Mouse (Mus musculus): ENCODE results near the gene Ccdc88a. TPM values are rescaled to one million over a fixed set of nuclear protein-coding genes. Genes with fewer than 3 reads are reported as not detected.
"Not testable (repeated sequence)": the region's sequence is repeated elsewhere in the genome, so short reads cannot be mapped to it uniquely, and the experiment has no call there.

The Ccdc88a gene
- polyA plus RNA-seq, 1 experiment from 2014 or later = 88.8 TPM

DNA sequence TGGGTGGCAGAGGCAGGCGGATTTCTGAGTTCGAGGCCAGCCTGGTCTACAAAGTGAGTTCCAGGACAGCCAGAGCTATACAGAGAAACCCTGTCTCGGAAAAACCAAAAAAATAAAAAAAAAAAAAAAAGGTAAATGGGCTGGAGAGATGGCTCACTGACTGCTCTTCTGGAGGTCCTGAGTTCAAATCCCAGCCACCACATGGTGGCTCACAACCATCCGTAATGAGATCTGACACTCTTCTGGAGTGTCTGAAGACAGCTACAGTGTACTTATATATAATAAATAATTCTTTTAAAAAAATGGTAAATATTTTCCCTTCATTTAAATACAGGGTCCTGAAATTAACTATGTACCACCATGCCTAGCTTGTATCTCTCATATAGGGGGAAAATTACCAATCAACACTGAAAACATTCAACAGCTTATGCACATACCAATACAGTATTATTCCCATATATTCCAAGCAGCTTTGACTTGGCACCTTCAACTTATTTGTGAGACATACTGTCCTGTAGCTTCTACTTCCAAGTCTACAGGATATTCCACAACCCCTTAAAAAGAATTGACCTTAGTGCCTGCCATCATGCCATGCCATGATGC lies 171.8 kb downstream of the Ccdc88a start:
- Histone ChIP-seq H3K36me3 (replicated peaks) (peaks cover 22% of the 10 kb centered on the region), H3K4me1 (peaks cover 15% of the 10 kb centered on the region)
- H3K27ac ChIP-seq; H3K9me3 ChIP-seq; H3K4me2 ChIP-seq; ATAC-seq (replicated peaks); H3K27me3 ChIP-seq (replicated peaks); H3K9ac ChIP-seq; H3K4me3 ChIP-seq: not testable (repeated sequence)
- 90% methylated on average over 4 of the region's 4 CpGs for WGBS

DNA sequence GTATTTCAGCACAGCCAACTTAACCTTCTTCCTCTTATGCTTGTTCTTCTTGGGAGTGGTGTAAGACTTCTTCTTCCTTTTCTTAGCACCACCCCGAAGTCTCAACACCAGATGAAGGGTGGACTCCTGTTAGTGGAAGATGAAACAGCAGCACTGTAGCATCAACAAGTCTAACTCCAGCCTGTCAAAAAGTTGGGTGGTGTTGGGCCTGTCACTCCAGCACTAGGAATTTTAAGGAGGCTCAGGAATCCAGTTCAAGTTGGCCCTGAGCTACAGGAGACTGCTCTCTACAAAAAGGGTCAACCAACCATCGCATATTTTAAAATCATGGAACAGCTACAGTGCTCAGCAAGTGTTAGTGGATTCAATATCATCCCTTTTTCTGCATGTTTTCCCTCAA lies 172.8 kb downstream of the Ccdc88a start:
- 95% methylated on average over 2 of the region's 2 CpGs for WGBS
- not testable (repeated sequence) for H3K27me3 ChIP-seq (replicated peaks); H3K27ac ChIP-seq; ATAC-seq (replicated peaks); H3K9me3 ChIP-seq; H3K9ac ChIP-seq
- peaks cover 15% of the 10 kb centered on the region for H3K4me1 ChIP-seq
- peak overlapping the region; percentile 90; the same call in 1 of the 2 replicates for H3K4me3 ChIP-seq
- H3K4me2 ChIP-seq = peak overlapping the region; percentile 61
- peaks cover 22% of the 10 kb centered on the region for H3K36me3 ChIP-seq (replicated peaks)

- no peak for ATAC-seq (replicated peaks)
- Histone ChIP-seq H3K36me3 (replicated peaks) (peaks cover 22% of the 10 kb centered on the region), H3K9ac (peak overlapping the region; percentile 90; the same call in 1 of the 2 replicates), H3K4me2 (peak overlapping the region; percentile 61), H3K27me3 (replicated peaks) (no peaks in the 10 kb centered on the region), H3K9me3 (no peaks in the 10 kb centered on the region), H3K4me1 (peaks cover 15% of the 10 kb centered on the region), H3K4me3 (peak overlapping the region; percentile 90), H3K27ac (peak overlapping the region; percentile 94; the same call in 1 of the 2 replicates)
- WGBS = 28% methylated on average over 2 of the region's 2 CpGs
Observed at GRCm38 (mm10) chr11:29546762-29547161, 173.3 kb downstream of the Ccdc88a start.

GRCm38 (mm10) chr11:29547249-29547751 lies 173.8 kb downstream of the Ccdc88a start:
- Histone ChIP-seq H3K4me3 (peak overlapping the region; percentile 90), H3K4me2 (peak overlapping the region; percentile 61), H3K36me3 (replicated peaks) (peaks cover 20% of the 10 kb centered on the region), H3K4me1 (peaks cover 15% of the 10 kb centered on the region), H3K9me3 (no peaks in the 10 kb centered on the region), H3K27ac (peak overlapping the region; percentile 94), H3K27me3 (replicated peaks) (no peaks in the 10 kb centered on the region), H3K9ac (peak overlapping the region; percentile 90)
- ATAC-seq (replicated peaks) = peak; percentile 22
- under 1% methylated on average over 27 of the region's 27 CpGs for WGBS

DNA sequence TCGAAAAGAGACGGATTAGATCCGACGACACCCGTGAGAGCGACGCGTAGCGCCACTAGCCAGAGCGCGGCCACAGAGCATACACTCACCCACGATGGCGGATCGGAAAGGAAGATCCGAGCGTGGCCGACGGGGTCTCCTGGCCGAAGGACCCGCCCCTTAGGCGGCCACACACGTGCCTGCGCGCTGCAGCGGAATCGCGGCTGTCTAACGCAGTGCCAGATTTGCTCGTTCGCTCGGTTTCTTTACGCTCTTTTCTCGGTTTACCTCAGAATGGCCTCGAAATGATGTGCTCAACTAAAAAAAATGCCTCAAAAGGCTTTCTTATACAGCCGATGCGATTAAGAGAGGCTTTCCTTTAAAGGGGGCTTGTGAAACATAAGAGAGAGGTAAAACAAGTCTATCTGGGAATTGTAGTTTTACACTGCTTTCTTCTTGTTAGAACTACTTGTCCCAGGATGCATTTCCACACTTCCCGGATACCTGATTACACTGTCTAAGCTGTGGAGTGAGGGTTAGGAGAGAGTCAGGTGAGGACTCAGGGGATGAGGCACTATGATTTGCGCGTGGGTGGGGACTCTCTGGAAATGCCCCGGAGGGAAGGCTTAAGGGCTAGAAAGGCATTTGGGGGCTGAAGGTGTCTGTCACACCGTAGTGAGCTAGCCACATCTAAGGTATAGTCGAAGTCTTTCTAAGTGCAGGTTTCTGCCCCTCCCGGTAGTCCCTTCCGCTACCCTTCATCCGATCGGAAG lies 174.5 kb downstream of the Ccdc88a start, which contains the start of the genes Clhc1 and Rps27a:
Gene Clhc1, plus strand, starts transcription at position 199 of the 752 bp plus-strand sequence.
Gene Rps27a, minus strand, starts transcription at position 358 of the 752 bp plus-strand sequence.
- H3K9ac ChIP-seq = peak within 1 kb of the TSS; percentile 90
- ATAC-seq (replicated peaks) = peak; percentile 98
- peak within 1 kb of the TSS; percentile 61 for H3K4me2 ChIP-seq
- H3K4me1 ChIP-seq = peaks cover 15% of the 10 kb centered on the region
- H3K9me3 ChIP-seq = no peaks in the 10 kb centered on the region
- no peaks in the 10 kb centered on the region for H3K27me3 ChIP-seq (replicated peaks)
- under 1% methylated on average over 46 of the region's 46 CpGs for WGBS
- H3K36me3 ChIP-seq (replicated peaks) = peaks cover 19% of the 10 kb centered on the region
- H3K4me3 ChIP-seq = peak within 1 kb of the TSS; percentile 90
- H3K27ac ChIP-seq = peak within 1 kb of the TSS; percentile 94

GRCm38 (mm10) chr11:29548504-29549424 lies 175.3 kb downstream of the Ccdc88a start:
- Histone ChIP-seq H3K27ac (peak overlapping the region; percentile 94), H3K36me3 (replicated peaks) (peaks cover 16% of the 10 kb centered on the region), H3K9ac (peak overlapping the region; percentile 90), H3K4me2 (peak overlapping the region; percentile 61), H3K9me3 (no peaks in the 10 kb centered on the region), H3K4me3 (peak overlapping the region; percentile 90), H3K4me1 (peaks cover 15% of the 10 kb centered on the region), H3K27me3 (replicated peaks) (no peaks in the 10 kb centered on the region)
- WGBS = 27% methylated on average over 23 of the region's 23 CpGs
- ATAC-seq (replicated peaks) = peak; percentile 9; the same call in 1 of the 2 replicates

DNA sequence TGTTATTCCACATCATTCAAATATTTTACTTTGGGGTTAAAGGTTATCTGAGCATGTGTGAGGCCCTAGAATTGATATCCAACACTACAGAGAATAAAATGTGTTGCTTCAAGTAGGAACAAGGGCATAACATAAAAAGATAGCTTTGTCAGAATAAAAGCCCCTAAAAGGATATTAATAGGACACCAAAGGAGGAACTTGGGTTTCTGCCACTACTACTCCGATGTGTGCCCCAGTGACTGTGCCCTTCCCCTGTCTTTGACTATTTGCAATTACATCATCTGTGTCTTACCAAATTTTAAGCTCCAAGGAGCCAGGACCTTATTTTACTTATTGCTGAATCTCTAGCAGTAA lies 175.9 kb downstream of the Ccdc88a start:
- no peaks in the 10 kb centered on the region for H3K9me3 ChIP-seq

More for the DNA sequence above, 175.9 kb downstream of the Ccdc88a start:
- Histone ChIP-seq H3K27ac (no peak overlapping the region), H3K4me2 (no peak overlapping the region), H3K36me3 (replicated peaks) (peaks cover 10% of the 10 kb centered on the region; the same call in 1 of the 2 replicates), H3K9ac (no peak overlapping the region), H3K4me1 (peaks cover 15% of the 10 kb centered on the region), H3K4me3 (no peak overlapping the region), H3K27me3 (replicated peaks) (no peaks in the 10 kb centered on the region)
- ATAC-seq (replicated peaks) = no peak
- 98% methylated on average over 1 of the region's 1 CpGs for WGBS

Other genes with a start within 250 kb of the Ccdc88a start
- gene Pnpt1, start 242.9 kb upstream of the Ccdc88a start, polyA plus RNA-seq (2015; fragmentation: Nextera tagmentation; extraction: Ambion mirVana) = 23.3 and 25.7 TPM in 2 replicates
- gene Ppp4r3b, start 200.8 kb upstream of the Ccdc88a start, polyA plus RNA-seq (2015; fragmentation: Nextera tagmentation; extraction: Ambion mirVana) = 67.2 and 73.3 TPM in 2 replicates
- 117 TPM in 2 replicates for gene Cfap36, start 126.2 kb upstream of the Ccdc88a start, polyA plus RNA-seq (2015; fragmentation: Nextera tagmentation; extraction: Ambion mirVana)
- gene Prorsd1, start 141.4 kb downstream of the Ccdc88a start, polyA plus RNA-seq (2015; fragmentation: Nextera tagmentation; extraction: Ambion mirVana) = 7.7 and 9.3 TPM in 2 replicates
- 52.6 and 58.2 TPM in 2 replicates for gene Mtif2, start 152.8 kb downstream of the Ccdc88a start, polyA plus RNA-seq (2015; fragmentation: Nextera tagmentation; extraction: Ambion mirVana)
- gene Clhc1, start 174.3 kb downstream of the Ccdc88a start, polyA plus RNA-seq (2015; fragmentation: Nextera tagmentation; extraction: Ambion mirVana) = 0.19 TPM in 1 of 2 replicates, not detected in the other
- 452 and 494 TPM in 2 replicates for gene Rps27a, start 174.5 kb downstream of the Ccdc88a start, polyA plus RNA-seq (2015; fragmentation: Nextera tagmentation; extraction: Ambion mirVana)

Data from midbrain, embryonic 15.5 days (tissue).